Mouse (Mus musculus) erythroblast, adult 5-6 weeks (primary cell): ENCODE results near the gene Cypt2. TPM values are rescaled to one million over a fixed set of nuclear protein-coding genes. Genes with fewer than 3 reads are reported as not detected.
"Not testable (repeated sequence)": the region's sequence is repeated elsewhere in the genome, so short reads cannot be mapped to it uniquely, and the experiment has no call there.

ENCODE experiments used
- ATAC-seq: replicated peaks from 2 replicates; pipeline ENCODE4 v1.8.0; 2016; ENCODE audit warnings: moderate number of reproducible peaks, mild to moderate bottlenecking, moderate TSS enrichment, inconsistent platforms; ENCODE audit not compliant: poor library complexity, low FRiP score, severe bottlenecking
- total RNA-seq, 2 experiments: library from RNA; stranded (forward) in 1 of 2; stranded (reverse) in 1 of 2; fragments of 150-400 nt in 1 of 2; fragments of 200-764, 138-1000 nt in 1 of 2; gene quantifications; 2 replicates each; pipeline versions ENCODE4 v1.2.3 to v1.2.4; 2015 to 2017; ENCODE audit warnings: low replicate concordance in 2 of 2

The Cypt2 gene
- total RNA-seq (2015; ENCODE audit: low replicate concordance), result not detected in 2 replicates
- total RNA-seq (2017; ENCODE audit: low replicate concordance), result not detected in 2 replicates

DNA sequence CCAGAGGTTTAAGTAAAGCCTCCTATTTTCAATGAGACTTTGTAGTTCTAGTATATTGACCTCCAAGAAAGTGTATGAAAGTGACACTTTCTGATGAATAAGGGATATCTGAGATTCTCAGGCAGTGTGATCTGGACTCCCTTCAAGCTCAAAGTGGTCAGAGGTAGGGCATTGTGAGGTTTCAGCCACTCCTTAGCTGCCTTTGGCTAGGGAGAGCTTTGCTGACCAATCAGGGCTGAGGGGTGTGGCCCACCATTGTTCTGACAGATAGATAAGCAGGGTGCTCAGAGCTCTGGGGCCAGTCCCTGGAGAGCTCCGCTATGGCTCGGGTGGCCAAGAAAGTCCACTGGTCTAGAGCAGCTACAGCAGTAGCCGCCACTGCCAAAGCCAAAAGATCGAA lies at the start of gene Cypt2:
Gene Cypt2 (plus strand): TSS at position 301 of the 400 bp plus-strand sequence.
- not testable (repeated sequence) for ATAC-seq

DNA sequence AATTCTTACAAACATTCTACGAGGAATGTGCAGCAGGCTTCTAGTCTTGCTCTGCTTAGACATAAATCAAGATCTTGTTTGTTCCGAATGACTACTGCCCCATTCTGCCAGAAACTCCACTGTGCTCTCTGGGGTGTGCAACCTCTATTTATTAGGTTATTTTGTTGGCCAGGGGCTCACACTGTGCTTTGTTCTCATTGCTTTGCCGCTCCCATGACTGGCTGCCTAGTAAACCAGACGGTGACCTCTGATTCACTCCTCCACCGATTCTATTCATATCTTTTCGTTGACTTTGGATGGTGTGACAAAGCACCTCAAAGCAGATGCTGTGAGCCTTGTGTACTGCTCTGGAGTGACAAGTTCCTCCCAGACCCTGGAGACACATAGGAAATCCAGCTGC lies 46.7 kb downstream of the Cypt2 start:
- no peak for ATAC-seq
